Mouse (Mus musculus) small intestine, adult 2 months (tissue): ENCODE measurements around the gene Arap1. TPM values are rescaled to one million over a fixed set of nuclear protein-coding genes. Genes with fewer than 3 reads are reported as not detected.

Source experiments
- H3K27ac ChIP-seq: fragments of 200-500 bp; 2 replicates; pipeline ENCODE4 v1.5.1; 2012; ENCODE audit warnings: low read depth, low read length, control low read depth, inconsistent platforms; ENCODE audit not compliant: insufficient read depth
- H3K27me3 ChIP-seq: fragments of 200-500 bp; 2 replicates; pipeline ENCODE4 v1.6.1; 2012; ENCODE audit warnings: mild to moderate bottlenecking, moderate library complexity, low read length, inconsistent platforms; ENCODE audit not compliant: control insufficient read depth, insufficient read depth
- H3K36me3 ChIP-seq: fragments of 200-500 bp; 2 replicates; pipeline ENCODE4 v1.6.1; 2012; ENCODE audit warnings: mild to moderate bottlenecking, low read length, control low read depth, inconsistent platforms; ENCODE audit not compliant: control insufficient read depth, insufficient read depth
- H3K4me1 ChIP-seq: fragments of 200-500 bp; 2 replicates; pipeline ENCODE4 v1.6.1; 2012; ENCODE audit warnings: low read length, inconsistent platforms, mixed read lengths; ENCODE audit not compliant: control insufficient read depth, insufficient read depth, insufficient read length
- H3K4me3 ChIP-seq: fragments of 200-500 bp; 2 replicates; pipeline ENCODE4 v1.5.1; 2012; ENCODE audit warnings: low read depth, mild to moderate bottlenecking, control low read depth, inconsistent platforms, low read length, moderate library complexity
- CTCF ChIP-seq: fragments of 200-500 bp; IDR thresholded peaks from 2 replicates; pipeline ENCODE4 v1.5.1; 2012; ENCODE audit warnings: low read depth, mild to moderate bottlenecking, control low read depth, inconsistent platforms, low read length, moderate library complexity, mixed read lengths; ENCODE audit not compliant: insufficient replicate concordance, insufficient read length; ENCODE audit errors: extremely low read depth
- POLR2A ChIP-seq: fragments of 200-500 bp; IDR thresholded peaks from 2 replicates; pipeline ENCODE4 v1.6.1; 2012; ENCODE audit warnings: low read depth, mild to moderate bottlenecking, control low read depth, inconsistent platforms, low read length, moderate library complexity
- whole genome bisulfite sequencing: fragments of 180-500 bp; shearing (Covaris S2); methylation state at CpG from one replicate; pipeline ENCODE4 v1.1.7; 2018; 5-methylcytosine and 5-hydroxymethylcytosine counted together
- polyA plus RNA-seq: library from polyadenylated mRNA; depleted of rRNA; stranded (reverse); fragments of >200 nt; gene quantifications from 2 replicates; pipeline ENCODE4 v1.2.3, GENCODE M21; 2012

Arap1 gene
- polyA plus RNA-seq, 1 experiment = 61.7 TPM

GRCm38 (mm10) chr7:101383756-101384155 lies 35.9 kb downstream of the Arap1 start:
- Histone ChIP-seq H3K4me3 (no peak overlapping the region), H3K27me3 (no peaks in the 10 kb centered on the region), H3K36me3 (peaks cover 29% of the 10 kb centered on the region), H3K4me1 (peaks cover 10% of the 10 kb centered on the region), H3K27ac (no peak overlapping the region)
- TF ChIP-seq CTCF (no peak), POLR2A (no peak)
- 83% methylated on average over 3 of the region's 3 CpGs for WGBS

- H3K27ac ChIP-seq = no peak overlapping the region
- 64% methylated on average over 10 of the region's 10 CpGs for WGBS
- H3K4me1 ChIP-seq = 0 out of 2 replicates have a peak, but pooled peaks cover 4% of the 10 kb centered on the region
- H3K27me3 ChIP-seq = no peaks in the 10 kb centered on the region
- no peak overlapping the region for H3K4me3 ChIP-seq
- peaks cover 37% of the 10 kb centered on the region for H3K36me3 ChIP-seq
- TF ChIP-seq CTCF (no peak), POLR2A (no peak)
Measured at GRCm38 (mm10) chr7:101384931-101385330, 37.1 kb downstream of the Arap1 start.

GRCm38 (mm10) chr7:101385331-101385733 lies 37.5 kb downstream of the Arap1 start:
- Histone ChIP-seq H3K27me3 (no peaks in the 10 kb centered on the region), H3K4me3 (no peak overlapping the region), H3K4me1 (0 out of 2 replicates have a peak, but pooled peaks cover 4% of the 10 kb centered on the region), H3K36me3 (peaks cover 41% of the 10 kb centered on the region), H3K27ac (no peak overlapping the region)
- WGBS = 55% methylated on average over 6 of the region's 6 CpGs
- TF ChIP-seq POLR2A = no peak
- no peak for TF ChIP-seq CTCF

DNA sequence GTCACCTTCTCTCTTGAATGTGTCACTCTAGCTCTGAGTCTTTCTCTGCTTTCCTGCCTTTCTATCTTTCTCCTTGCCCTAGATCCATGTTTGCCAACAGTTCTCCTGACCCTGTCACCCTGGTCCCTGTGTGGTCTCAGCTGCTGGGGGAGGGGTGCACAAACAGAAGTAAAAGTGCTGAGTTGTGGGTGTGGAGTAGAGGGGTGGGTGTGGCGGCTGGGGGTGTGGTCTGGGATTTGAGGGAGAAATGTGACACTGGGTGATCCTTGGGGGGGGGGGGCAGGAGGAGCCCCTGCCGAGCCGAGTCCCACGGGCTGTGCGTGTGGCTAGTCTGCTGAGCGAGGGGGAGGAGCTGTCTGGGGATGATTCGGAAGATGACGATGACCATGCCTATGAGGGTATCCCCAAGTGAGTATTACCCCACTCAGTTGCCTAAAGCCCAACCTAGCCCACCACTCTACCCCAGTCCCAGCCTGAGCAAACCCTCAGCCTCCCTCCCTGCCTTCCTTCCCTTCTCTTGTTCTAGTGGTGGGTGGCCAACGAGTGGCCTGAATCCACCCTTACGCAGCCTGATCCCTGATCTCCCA lies 38.1 kb downstream of the Arap1 start:
- H3K36me3 ChIP-seq = peaks cover 47% of the 10 kb centered on the region
- WGBS = 83% methylated on average over 9 of the region's 10 CpGs
- H3K27ac ChIP-seq = no peak overlapping the region
- TF ChIP-seq POLR2A (no peak), CTCF (no peak)
- H3K27me3 ChIP-seq = no peaks in the 10 kb centered on the region
- 0 out of 2 replicates have a peak, but pooled peaks cover 4% of the 10 kb centered on the region for H3K4me1 ChIP-seq
- H3K4me3 ChIP-seq = no peak overlapping the region

- H3K27ac ChIP-seq = no peak overlapping the region
- peaks cover 4% of the 10 kb centered on the region; the same call in 1 of the 2 replicates for H3K4me1 ChIP-seq
- TF ChIP-seq POLR2A = no peak
- TF ChIP-seq CTCF = no peak
- H3K4me3 ChIP-seq = no peak overlapping the region
- WGBS = 85% methylated on average over 6 of the region's 6 CpGs
- no peaks in the 10 kb centered on the region for H3K27me3 ChIP-seq
- peaks cover 63% of the 10 kb centered on the region for H3K36me3 ChIP-seq
Measured at GRCm38 (mm10) chr7:101389256-101389655, 41.4 kb downstream of the Arap1 start.

DNA sequence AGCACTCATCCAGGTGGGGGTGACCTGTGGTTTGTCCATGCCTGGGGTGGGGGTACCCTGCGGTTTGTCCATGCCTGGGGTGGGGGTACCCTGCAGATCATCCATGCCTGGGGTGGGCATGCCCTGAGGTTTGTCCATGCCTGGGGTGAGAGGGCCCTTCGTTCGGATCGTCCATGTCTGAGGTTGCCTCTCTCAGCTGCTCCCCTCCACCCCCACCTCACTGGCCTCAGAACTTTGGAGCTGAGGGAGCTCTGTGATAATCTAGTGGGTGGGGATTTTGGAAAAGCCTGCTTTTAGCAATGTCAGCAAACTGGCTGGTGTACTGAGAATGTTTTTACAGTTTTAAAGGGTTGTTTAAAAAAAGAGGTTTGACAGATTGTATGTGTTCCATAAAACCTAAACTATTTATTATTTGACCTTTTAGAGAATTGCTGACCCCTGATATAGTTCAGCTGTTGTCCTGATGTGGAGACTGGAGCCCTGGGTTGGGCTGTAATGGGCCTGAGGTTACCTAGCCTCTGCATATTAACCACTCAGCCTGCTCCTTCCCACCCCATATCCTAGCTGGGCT lies 44.1 kb downstream of the Arap1 start:
- Histone ChIP-seq H3K27ac (no peak overlapping the region), H3K27me3 (no peaks in the 10 kb centered on the region), H3K4me3 (no peak overlapping the region), H3K4me1 (no peaks in the 10 kb centered on the region; the same call in 1 of the 2 replicates), H3K36me3 (peaks cover 66% of the 10 kb centered on the region)
- TF ChIP-seq CTCF (no peak), POLR2A (no peak)
- 72% methylated on average over 4 of the region's 4 CpGs for WGBS

GRCm38 (mm10) chr7:101393015-101393414 lies 45.1 kb downstream of the Arap1 start:
- TF ChIP-seq CTCF (no peak), POLR2A (no peak)
- no peaks in the 10 kb centered on the region for H3K27me3 ChIP-seq
- peak overlapping the region; percentile 13; the same call in 1 of the 2 replicates for H3K27ac ChIP-seq
- 65% methylated on average over 4 of the region's 4 CpGs for WGBS
- no peak overlapping the region for H3K4me3 ChIP-seq
- no peaks in the 10 kb centered on the region; the same call in 1 of the 2 replicates for H3K4me1 ChIP-seq
- peaks cover 68% of the 10 kb centered on the region for H3K36me3 ChIP-seq
